Mouse (Mus musculus) kidney, adult 2 months (tissue): ENCODE data around the gene Nhlrc4. TPM values are rescaled to one million over a fixed set of nuclear protein-coding genes. Genes with fewer than 3 reads are reported as not detected.

Experiments
- DNase-seq: peaks from one replicate; pipeline ENCODE4 v3.0.0; 2021
- H3K27ac ChIP-seq: fragments of 200-500 bp; 2 replicates; pipeline ENCODE4 v1.5.1; 2012; ENCODE audit warnings: low read depth, low read length, control low read depth, inconsistent platforms; ENCODE audit not compliant: insufficient read depth
- H3K27me3 ChIP-seq: fragments of 200-500 bp; replicated peaks from 2 replicates; pipeline ENCODE4 v1.6.1; 2012; ENCODE audit warnings: mild to moderate bottlenecking, moderate library complexity, low read length, inconsistent platforms; ENCODE audit not compliant: control insufficient read depth, insufficient read depth
- H3K36me3 ChIP-seq: fragments of 200-500 bp; 2 replicates; pipeline ENCODE4 v1.6.1; 2012; ENCODE audit warnings: mild to moderate bottlenecking, moderate library complexity, low read length, inconsistent platforms; ENCODE audit not compliant: control insufficient read depth, insufficient read depth
- H3K4me1 ChIP-seq: fragments of 200-500 bp; 2 replicates; pipeline ENCODE4 v1.6.1; 2011; ENCODE audit warnings: low read length; ENCODE audit not compliant: control insufficient read depth, insufficient read depth
- H3K4me3 ChIP-seq: fragments of 200-500 bp; 2 replicates; pipeline ENCODE4 v1.5.1; 2011; ENCODE audit warnings: mild to moderate bottlenecking, low read depth, low read length, control low read depth; ENCODE audit not compliant: insufficient read depth
- CTCF ChIP-seq: fragments of 200-500 bp; conservative IDR thresholded peaks from 2 replicates; pipeline ENCODE4 v1.5.1; 2011; ENCODE audit warnings: low read depth, mild to moderate bottlenecking, control low read depth, low read length, moderate library complexity, mixed read lengths; ENCODE audit not compliant: insufficient read depth, insufficient read length
- POLR2A ChIP-seq: fragments of 200-500 bp; IDR thresholded peaks from one replicate; pipeline ENCODE4 v1.6.1; 2011; ENCODE audit warnings: low read depth, low read length, control low read depth
- WGBS: fragments of 180-500 bp; shearing (Covaris S2); methylation state at CpG from one replicate; pipeline ENCODE4 v1.1.7; 2018; 5-methylcytosine and 5-hydroxymethylcytosine counted together
- polyA plus RNA-seq: library from polyadenylated mRNA; depleted of rRNA; stranded (reverse); fragments of >200 nt; gene quantifications from 2 replicates; pipeline ENCODE4 v1.2.3, GENCODE M21; 2012

The Nhlrc4 gene
- polyA plus RNA-seq, 1 experiment: 16.0 TPM

- Histone ChIP-seq H3K4me3 (no peak overlapping the region), H3K36me3 (no peaks in the 10 kb centered on the region), H3K4me1 (peaks cover 13% of the 10 kb centered on the region), H3K27me3 (no peaks in the 10 kb centered on the region), H3K27ac (no peak overlapping the region)
- DNase-seq: no peak
- WGBS: 96% methylated on average over 1 of the region's 1 CpGs
- no peak for TF ChIP-seq POLR2A
- TF ChIP-seq CTCF: no peak
Observed at GRCm38 (mm10) chr17:25984066-25984465, 39.3 kb upstream of the Nhlrc4 start.

GRCm38 (mm10) chr17:25982913-25983312 is 38.2 kb upstream of the Nhlrc4 start:
- Histone ChIP-seq H3K27ac (no peak overlapping the region), H3K27me3 (no peaks in the 10 kb centered on the region), H3K36me3 (no peaks in the 10 kb centered on the region), H3K4me1 (peaks cover 13% of the 10 kb centered on the region), H3K4me3 (no peak overlapping the region)
- WGBS: 70% methylated on average over 3 of the region's 3 CpGs
- no peak for DNase-seq
- TF ChIP-seq POLR2A (no peak), CTCF (no peak)

DNA sequence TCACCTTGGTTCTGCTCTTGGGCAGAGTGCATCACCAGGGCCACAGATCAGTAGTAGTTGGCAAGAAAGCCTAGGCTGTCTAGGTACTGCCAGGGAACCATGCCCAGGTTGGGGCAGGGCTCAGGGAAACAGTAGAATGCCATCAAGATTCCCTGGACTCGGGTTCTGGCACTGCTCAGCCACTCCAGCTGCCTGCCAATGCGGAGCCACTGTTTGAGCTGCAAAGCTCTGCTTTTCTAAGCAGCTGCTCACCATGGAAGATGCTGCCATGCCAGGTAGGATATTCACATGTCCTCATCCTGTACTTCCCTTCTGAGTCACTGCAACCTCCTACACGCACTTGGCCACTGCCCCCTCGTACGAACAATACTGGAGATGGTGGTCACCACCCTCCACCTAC is 36.1 kb upstream of the Nhlrc4 start:
- Histone ChIP-seq H3K4me3 (no peak overlapping the region), H3K27me3 (no peaks in the 10 kb centered on the region), H3K4me1 (peaks cover 13% of the 10 kb centered on the region), H3K27ac (no peak overlapping the region), H3K36me3 (no peaks in the 10 kb centered on the region)
- WGBS: 64% methylated on average over 5 of the region's 5 CpGs
- peak; percentile 78 for DNase-seq
- TF ChIP-seq POLR2A: no peak
- no peak for TF ChIP-seq CTCF

DNA sequence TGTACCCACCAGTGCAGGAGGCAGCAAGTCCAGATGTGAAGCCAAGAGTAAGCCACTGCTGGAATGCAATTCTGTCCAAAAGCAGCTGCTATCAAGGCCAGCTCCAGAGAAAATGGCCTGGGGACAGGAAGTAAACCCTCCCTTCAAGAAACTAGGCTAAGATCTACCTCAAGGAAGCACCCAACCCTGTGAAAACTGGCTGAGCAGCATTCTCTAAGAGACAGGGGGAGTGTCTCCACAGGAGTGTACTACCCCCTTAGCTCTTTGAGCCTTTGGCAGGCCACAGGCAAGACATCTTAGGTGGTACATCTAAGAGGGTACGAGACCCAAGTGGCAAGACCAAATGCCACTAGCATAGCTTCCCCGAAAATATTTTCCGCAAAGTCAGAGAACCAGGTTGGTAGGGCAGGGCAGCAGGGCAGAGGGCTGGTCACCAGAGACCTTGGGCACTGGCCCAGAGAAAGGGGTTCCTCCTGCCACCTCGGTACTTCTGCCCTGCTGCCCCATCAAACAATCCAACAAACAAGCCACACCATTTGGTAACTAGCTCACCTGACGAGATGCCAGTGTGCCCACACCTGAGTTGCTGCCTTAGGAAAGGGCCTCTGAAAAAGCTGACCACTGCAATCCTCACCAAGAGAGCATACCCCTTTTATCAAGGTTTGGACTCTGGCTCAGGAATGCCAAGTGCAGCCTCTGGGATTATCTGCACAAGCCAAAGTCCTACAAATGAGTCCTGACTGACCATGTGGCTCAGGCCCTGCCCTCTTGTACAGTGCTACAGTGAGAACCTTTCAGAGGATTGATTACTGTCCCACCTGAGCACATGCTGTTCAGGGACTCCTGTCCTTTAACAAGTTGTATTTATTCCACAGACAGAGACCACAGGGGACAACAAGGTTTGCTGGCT is 35.3 kb upstream of the Nhlrc4 start:
- DNase-seq: peak; percentile 56
- Histone ChIP-seq H3K4me1 (peaks cover 13% of the 10 kb centered on the region), H3K36me3 (no peaks in the 10 kb centered on the region), H3K27ac (no peak overlapping the region), H3K4me3 (no peak overlapping the region), H3K27me3 (no peaks in the 10 kb centered on the region)
- WGBS: 51% methylated on average over 5 of the region's 5 CpGs
- TF ChIP-seq POLR2A: no peak
- no peak for TF ChIP-seq CTCF

DNA sequence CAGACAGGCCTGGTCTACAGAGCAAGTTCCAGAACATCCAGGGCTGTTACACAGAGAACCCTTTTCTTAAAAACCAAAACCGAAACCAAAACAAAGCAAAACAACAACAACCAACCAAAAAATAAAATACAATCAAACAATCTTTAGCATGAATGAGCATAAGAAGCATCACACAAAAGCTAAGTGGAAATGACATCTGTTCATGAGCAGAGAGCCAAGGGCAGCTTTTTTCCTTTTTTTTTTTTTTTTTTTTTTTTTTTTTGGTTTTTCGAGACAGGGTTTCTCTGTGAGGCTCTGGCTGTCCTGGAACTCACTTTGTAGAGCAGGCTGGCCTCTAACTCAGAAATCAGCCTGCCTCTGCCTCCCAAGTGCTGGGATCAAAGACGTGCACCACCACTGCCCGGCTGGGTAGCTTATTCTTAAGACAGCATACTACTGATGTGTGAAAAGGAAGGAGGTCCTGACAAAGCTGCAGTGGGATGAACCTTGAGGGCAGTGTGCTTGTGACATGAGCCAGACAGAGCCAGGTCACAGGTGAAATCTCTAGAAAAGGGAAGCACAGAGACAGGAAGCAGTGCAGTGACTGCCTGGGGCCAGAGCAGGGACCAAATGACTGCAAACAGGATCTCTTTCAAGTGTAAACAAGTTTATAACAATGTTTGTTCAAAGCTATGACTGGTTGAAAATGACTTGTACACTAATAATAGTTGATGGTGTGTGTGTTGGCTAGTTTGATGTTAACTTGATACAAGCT is 26.4 kb upstream of the Nhlrc4 start:
- WGBS: 71% methylated on average over 4 of the region's 4 CpGs
- no peaks in the 10 kb centered on the region for H3K27me3 ChIP-seq
- no peak overlapping the region for H3K4me3 ChIP-seq
- peak overlapping the region; percentile 12; the same call in 1 of the 2 replicates for H3K27ac ChIP-seq
- TF ChIP-seq CTCF: no peak
- no peak for TF ChIP-seq POLR2A
- peaks cover 14% of the 10 kb centered on the region for H3K4me1 ChIP-seq
- no peak for DNase-seq
- H3K36me3 ChIP-seq: no peaks in the 10 kb centered on the region; the same call in 1 of the 2 replicates

GRCm38 (mm10) chr17:25970448-25970847 is 25.7 kb upstream of the Nhlrc4 start:
- Histone ChIP-seq H3K27me3 (no peaks in the 10 kb centered on the region), H3K4me3 (no peak overlapping the region), H3K36me3 (no peaks in the 10 kb centered on the region; the same call in 1 of the 2 replicates), H3K4me1 (peaks cover 14% of the 10 kb centered on the region), H3K27ac (peak overlapping the region; percentile 12; the same call in 1 of the 2 replicates)
- no peak for DNase-seq
- TF ChIP-seq CTCF: no peak
- TF ChIP-seq POLR2A: no peak
- WGBS: 84% methylated on average over 9 of the region's 9 CpGs

DNA sequence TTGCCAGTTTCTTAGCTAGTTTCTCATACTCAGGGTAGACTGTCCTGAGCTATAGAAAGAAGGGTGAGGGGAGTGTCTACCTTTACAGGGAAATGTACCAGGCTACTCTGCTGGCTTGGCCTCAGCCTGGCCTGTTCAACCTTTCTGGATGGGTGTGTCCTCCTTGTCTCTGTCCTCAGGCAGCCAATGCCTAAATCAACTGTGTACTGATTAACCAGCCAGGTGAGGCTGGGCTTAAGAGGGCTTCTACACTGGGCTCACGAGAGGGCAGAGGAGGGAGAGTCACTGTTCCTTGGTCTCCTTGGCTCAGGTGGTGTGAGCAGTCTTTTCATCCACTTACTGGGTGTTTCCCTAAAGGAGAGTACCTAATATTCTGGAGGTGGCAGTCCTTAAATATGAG is 23.4 kb upstream of the Nhlrc4 start:
- peak overlapping the region; percentile 42; the same call in 1 of the 2 replicates for H3K27ac ChIP-seq
- H3K4me3 ChIP-seq: no peak overlapping the region
- no peaks in the 10 kb centered on the region for H3K27me3 ChIP-seq
- peaks cover 14% of the 10 kb centered on the region for H3K4me1 ChIP-seq
- TF ChIP-seq POLR2A (peak; percentile 15), CTCF (no peak)
- H3K36me3 ChIP-seq: no peaks in the 10 kb centered on the region; the same call in 1 of the 2 replicates
- peak; percentile 86 for DNase-seq
- WGBS: 23% methylated on average over 1 of the region's 1 CpGs
